Comparison of ENCODE assay signal across 7 mouse cellular contexts in genomic region chr3:95992990-95993603, GRCm38 (mm10). TPM values are rescaled to one million over a fixed set of nuclear protein-coding genes. Genes with fewer than 3 reads are reported as not detected.
DNase-seq lines count a peak whose midpoint lies in the region; ATAC-seq and TF ChIP-seq lines count a peak whose summit lies in the region.

No protein-coding gene starts in this region.

- peaks cover 48% of the 10 kb centered on the region for H3K36me3 ChIP-seq in C2C12 (ENCODE audit: control insufficient read depth, insufficient read depth)
- peaks cover 27% of the 10 kb centered on the region for H3K36me3 ChIP-seq in liver, postnatal 0 days (replicated peaks; ENCODE audit: insufficient read depth, low read length)
- peaks cover 17% of the 10 kb centered on the region for H3K36me3 ChIP-seq in stomach, postnatal 0 days (ENCODE audit: control insufficient read depth, insufficient read depth, low read length)

- H3K4me1 ChIP-seq in brown adipose tissue, adult 24 weeks (ENCODE audit: control insufficient read depth, insufficient read depth, insufficient read length, low read length) = peaks cover 4% of the 10 kb centered on the region; the same call in 1 of the 2 replicates
- H3K4me1 ChIP-seq in liver, postnatal 0 days (ENCODE audit: insufficient read depth) = peaks cover 17% of the 10 kb centered on the region
- peaks cover 4% of the 10 kb centered on the region for H3K4me1 ChIP-seq in stomach, postnatal 0 days (replicated peaks; ENCODE audit: control insufficient read depth, insufficient read depth)

- H3K4me2 ChIP-seq in liver, postnatal 0 days (ENCODE audit: low read depth, low read length) = peak overlapping the region; percentile 98
- H3K4me2 ChIP-seq in stomach, postnatal 0 days (replicated peaks; ENCODE audit: low read depth) = peak overlapping the region; percentile 80

- H3K27me3 ChIP-seq in C2C12 (ENCODE audit: control insufficient read depth, insufficient read depth, insufficient read length) = no peaks in the 10 kb centered on the region
- peaks cover 7% of the 10 kb centered on the region for H3K27me3 ChIP-seq in liver, postnatal 0 days (ENCODE audit: insufficient read depth, low read length)
- no peaks in the 10 kb centered on the region for H3K27me3 ChIP-seq in stomach, postnatal 0 days (ENCODE audit: control insufficient read depth, insufficient read depth, low read length)

- H3K9me3 ChIP-seq in liver, postnatal 0 days (ENCODE audit: low read length) = no peaks in the 10 kb centered on the region
- no peaks in the 10 kb centered on the region for H3K9me3 ChIP-seq in stomach, postnatal 0 days (ENCODE audit: control insufficient read depth, low read length)

- peak overlapping the region; percentile 87 for H3K27ac ChIP-seq in brown adipose tissue, adult 24 weeks (replicated peaks; ENCODE audit: low read depth, low read length)
- H3K27ac ChIP-seq in liver, postnatal 0 days (ENCODE audit: low read depth) = peak overlapping the region; percentile 79
- peak overlapping the region; percentile 96 for H3K27ac ChIP-seq in stomach, postnatal 0 days (replicated peaks)

- H3K4me3 ChIP-seq in C2C12 (ENCODE audit: insufficient read depth, poor library complexity, severe bottlenecking) = no peak overlapping the region
- peak overlapping the region; percentile 92 for H3K4me3 ChIP-seq in brown adipose tissue, adult 24 weeks (ENCODE audit: insufficient read depth, low read depth, low read length)
- no peak overlapping the region for H3K4me3 ChIP-seq in liver, postnatal 0 days (ENCODE audit: low read depth, low read length)
- peak overlapping the region; percentile 66; the same call in 1 of the 2 replicates for H3K4me3 ChIP-seq in stomach, postnatal 0 days (ENCODE audit: low read depth, low read length)

- H3K79me2 ChIP-seq in C2C12 (ENCODE audit: control insufficient read depth, insufficient read depth) = peaks cover 36% of the 10 kb centered on the region

- DNase-seq in heart, postnatal 4 days = peak; percentile 51
- no peak for DNase-seq in liver, postnatal 0 days
- DNase-seq in stomach, postnatal 0 days (ENCODE audit: low spot score) = no peak
- DNase-seq in gastrocnemius, adult 18-20 months (ENCODE audit: low spot score) = no peak
- no peak for DNase-seq in retina, embryonic 14.5 days (ENCODE audit: low spot score)

- 61% methylated on average over 5 of the region's 5 CpGs for WGBS in liver, postnatal 0 days (ENCODE audit: insufficient replicate concordance)
- 36% methylated on average over 5 of the region's 5 CpGs for WGBS in stomach, postnatal 0 days

- peak overlapping the region; percentile 10 for H3ac ChIP-seq in C2C12 (ENCODE audit: control insufficient read depth, insufficient read length, low read depth)

- no peak for TF ChIP-seq CTCF in C2C12 (IDR thresholded peaks at IDR 0.05; ENCODE audit: control insufficient read depth, insufficient read depth, insufficient read length)
- no peak for TF ChIP-seq CTCF in liver, postnatal 0 days (IDR thresholded peaks at IDR 0.05; ENCODE audit: low read depth)
- no peak for TF ChIP-seq CTCF in stomach, postnatal 0 days (IDR thresholded peaks at IDR 0.05; ENCODE audit: low read depth)

- peaks cover 23% of the 10 kb centered on the region for H3K79me3 ChIP-seq in C2C12 (ENCODE audit: low read depth)

- no peak for ATAC-seq in liver, postnatal 0 days
- ATAC-seq in stomach, postnatal 0 days (ENCODE audit: low FRiP score, low TSS enrichment) = no peak

- TF ChIP-seq EP300 in liver, postnatal 0 days (IDR thresholded peaks at IDR 0.05; ENCODE audit: low read depth) = no peak
- no peak for TF ChIP-seq EP300 in stomach, postnatal 0 days (optimal IDR thresholded peaks at IDR 0.05)

- H3K9ac ChIP-seq in liver, postnatal 0 days (replicated peaks) = no peak overlapping the region
- peak overlapping the region; percentile 52; the same call in 1 of the 2 replicates for H3K9ac ChIP-seq in stomach, postnatal 0 days (ENCODE audit: low read length)

TF ChIP-seq in C2C12, 6 proteins besides CTCF, POLR2A, EP300 and RAD21:
- TF ChIP-seq USF1 (IDR thresholded peaks at IDR 0.05; ENCODE audit: low read depth) (no peak), MYOD1 (IDR thresholded peaks at IDR 0.05; ENCODE audit: control insufficient read depth, insufficient read length, low read depth) (no peak), FOSL1 (IDR thresholded peaks at IDR 0.05; ENCODE audit: insufficient read depth, low read length, poor library complexity, severe bottlenecking) (no peak), CEBPB (IDR thresholded peaks at IDR 0.05; ENCODE audit: low read depth) (no peak), MAX (IDR thresholded peaks at IDR 0.05) (no peak), MYOG (IDR thresholded peaks at IDR 0.05; ENCODE audit: control insufficient read depth, extremely low read depth, insufficient read length) (no peak)

RNA-seq across cellular contexts. Expression of gene Plekho1, which starts 2.7 kb away (rescaled TPM):
- polyA plus RNA-seq in C2C12 (2012; fragmentation: generic; extraction: Trizol) = 103 TPM
- polyA plus RNA-seq in brown adipose tissue, adult 24 weeks (2012; ENCODE audit: insufficient read depth, insufficient read length, missing spikeins) = 8.8 and 13.9 TPM in 2 replicates
- total RNA-seq in heart, postnatal 4 days (2021) = 100 to 1,000 TPM; 141 to 164 TPM
- 10.7 and 11.7 TPM in 2 replicates for polyA plus RNA-seq in liver, postnatal 0 days (2015; fragmentation: Nextera tagmentation; extraction: Ambion mirVana)
- polyA plus RNA-seq in stomach, postnatal 0 days (2015; fragmentation: Nextera tagmentation; extraction: Ambion mirVana) = 26.1 and 30.6 TPM in 2 replicates
- 10 to 100 TPM; 13.9 to 22.0 TPM for total RNA-seq in gastrocnemius, adult 18-20 months (2021)

Comparison
In these comparisons a context has a peak if more than half of its experiments do, and no peak if none do; other contexts are left out.
1. H3K4me3 ChIP-seq: peak in brown adipose tissue, adult 24 weeks (single experiment) and stomach, postnatal 0 days (single experiment); none in C2C12 (single experiment) and liver, postnatal 0 days (single experiment).
2. Peak in every context shown above with its lines, with median percentiles within 50 percentile points of each other: H3K27ac ChIP-seq.